Mouse (Mus musculus): ENCODE data around the gene Hist1h4m. TPM values are rescaled to one million over a fixed set of nuclear protein-coding genes. Genes with fewer than 3 reads are reported as not detected.
"Not testable (repeated sequence)": the region's sequence is repeated elsewhere in the genome, so short reads cannot be mapped to it uniquely, and the experiment has no call there.

Gene Hist1h4m
- total RNA-seq, 2 experiments from 2014 or later = 200 to 276 TPM

GRCm38 (mm10) chr13:21828511-21828910, 17.0 kb downstream of the Hist1h4m start:
- no peak for DNase-seq (ENCODE audit: extremely low spot score in 1 of 2, low spot score in 2 of 2)
- Histone ChIP-seq H3K27ac (no peak overlapping the region), H3K4me3 (no peak overlapping the region)
- intact Hi-C loops (cut with DNase I) = loop anchor here (10.0 kb wide), 3 partner anchors 206 to 1856 kb away; partner anchors contain the start of genes Hist1h2ac, Hist1h2af, Hist1h2ah and Hist1h2bc
- TF ChIP-seq CTCF (IDR thresholded peaks at IDR 0.05) = no peak

- no peak for DNase-seq (ENCODE audit: extremely low spot score in 1 of 2, low spot score in 2 of 2)
- no peak overlapping the region for H3K27ac ChIP-seq
- no peak overlapping the region for H3K4me3 ChIP-seq
- TF ChIP-seq CTCF (IDR thresholded peaks at IDR 0.05) = no peak
- intact Hi-C loops (cut with DNase I) = no loop called here
Measured at GRCm38 (mm10) chr13:21830344-21830743, 18.8 kb downstream of the Hist1h4m start.

GRCm38 (mm10) chr13:21831418-21832394, 20.2 kb downstream of the Hist1h4m start, which contains the start of gene Hist1h4n:
Hist1h4n (minus strand) TSS chr13:21832196.
- H3K27ac ChIP-seq; H3K4me3 ChIP-seq; intact Hi-C loops (cut with DNase I): not testable (repeated sequence)
- peak; percentile 22 to 26 for DNase-seq (ENCODE audit: extremely low spot score in 1 of 2, low spot score in 2 of 2)

- DNase-seq (ENCODE audit: extremely low spot score in 1 of 2, low spot score in 2 of 2) = not testable (repeated sequence)
Measured at GRCm38 (mm10) chr13:21833461-21833860, 21.9 kb downstream of the Hist1h4m start, which contains the start of the genes Hist1h2ap and Hist1h2br. Hist1h2ap (minus strand) TSS chr13:21833507. Hist1h2br (plus strand) TSS chr13:21833743.

GRCm38 (mm10) chr13:21840508-21840907, 29.0 kb downstream of the Hist1h4m start:
- not testable (repeated sequence) for H3K4me3 ChIP-seq; DNase-seq (ENCODE audit: extremely low spot score in 1 of 2, low spot score in 2 of 2); H3K27ac ChIP-seq
- intact Hi-C loops (cut with DNase I) = loop anchor here (10.0 kb wide), 1 partner anchor 46 kb away; no protein-coding TSS in a partner anchor

More at GRCm38 (mm10) chr13:21833461-21833860, 21.9 kb downstream of the Hist1h4m start, which contains the start of the genes Hist1h2ap and Hist1h2br:
- intact Hi-C loops (cut with DNase I); H3K4me3 ChIP-seq; H3K27ac ChIP-seq: not testable (repeated sequence)

- intact Hi-C loops (cut with DNase I) = loop anchor here (10.0 kb wide), 1 partner anchor 52 kb away; no protein-coding TSS in a partner anchor
- DNase-seq (ENCODE audit: extremely low spot score in 1 of 2, low spot score in 2 of 2); H3K4me3 ChIP-seq; H3K27ac ChIP-seq: not testable (repeated sequence)
Measured at GRCm38 (mm10) chr13:21846356-21846755, 34.8 kb downstream of the Hist1h4m start.

GRCm38 (mm10) chr13:21847883-21848282, 36.3 kb downstream of the Hist1h4m start:
- intact Hi-C loops (cut with DNase I) = loop anchor here (10.0 kb wide), 1 partner anchor 53 kb away; no protein-coding TSS in a partner anchor
- H3K4me3 ChIP-seq = no peak overlapping the region
- TF ChIP-seq CTCF (IDR thresholded peaks at IDR 0.05) = no peak
- no peak overlapping the region for H3K27ac ChIP-seq
- DNase-seq (ENCODE audit: extremely low spot score in 1 of 2, low spot score in 2 of 2) = no peak

GRCm38 (mm10) chr13:21850696-21851095, 39.1 kb downstream of the Hist1h4m start:
- H3K4me3 ChIP-seq; DNase-seq (ENCODE audit: extremely low spot score in 1 of 2, low spot score in 2 of 2); H3K27ac ChIP-seq: not testable (repeated sequence)
- intact Hi-C loops (cut with DNase I) = loop anchor here (10.0 kb wide), 2 partner anchors 174 to 1554 kb away; no protein-coding TSS in a partner anchor

- no peak for DNase-seq (ENCODE audit: extremely low spot score in 1 of 2, low spot score in 2 of 2)
- intact Hi-C loops (cut with DNase I) = loop anchor here (10.0 kb wide), 2 partner anchors 172 to 1552 kb away; no protein-coding TSS in a partner anchor
- Histone ChIP-seq H3K4me3 (no peak overlapping the region), H3K27ac (no peak overlapping the region)
- no peak for TF ChIP-seq CTCF (IDR thresholded peaks at IDR 0.05)
Measured at GRCm38 (mm10) chr13:21852215-21852945, 40.8 kb downstream of the Hist1h4m start.

- Histone ChIP-seq H3K4me3 (peak overlapping the region; percentile 68), H3K27ac (no peak overlapping the region)
- no peak for TF ChIP-seq CTCF (IDR thresholded peaks at IDR 0.05)
- intact Hi-C loops (cut with DNase I) = loop anchor here (10.0 kb wide), 2 partner anchors 170 to 1550 kb away; no protein-coding TSS in a partner anchor
- peak; percentile 87 to 89 for DNase-seq (ENCODE audit: extremely low spot score in 1 of 2, low spot score in 2 of 2)
Measured at GRCm38 (mm10) chr13:21855146-21855545, 43.6 kb downstream of the Hist1h4m start.

GRCm38 (mm10) chr13:21855698-21856162, 44.2 kb downstream of the Hist1h4m start:
- DNase-seq (ENCODE audit: extremely low spot score in 1 of 2, low spot score in 2 of 2) = peak; percentile 53 to 76
- intact Hi-C loops (cut with DNase I) = loop anchor here (10.0 kb wide), 2 partner anchors 169 to 1549 kb away; no protein-coding TSS in a partner anchor
- Histone ChIP-seq H3K27ac (peak overlapping the region; percentile 53; the same call in 1 of the 2 replicates), H3K4me3 (peak overlapping the region; percentile 68)
- TF ChIP-seq CTCF (IDR thresholded peaks at IDR 0.05) = no peak

Measured in left cerebral cortex, adult 2 months (tissue).